Mouse (Mus musculus) heart, adult 2 months (tissue): ENCODE data around the gene Camkmt.

ENCODE experiments used
- CTCF ChIP-seq: fragments of 200-600 bp; IDR thresholded peaks from 2 replicates; pipeline ENCODE4 v1.8.1; 2022; ENCODE audit warnings: antibody characterized with exemption, mild to moderate bottlenecking, moderate library complexity
- EP300 ChIP-seq: fragments of 200-500 bp; IDR thresholded peaks from 2 replicates; pipeline ENCODE4 v1.6.1; 2011; ENCODE audit warnings: low read depth, low read length, control low read depth; ENCODE audit not compliant: insufficient read depth
- POLR2A ChIP-seq: fragments of 200-500 bp; IDR thresholded peaks from 2 replicates; pipeline ENCODE4 v1.6.1; 2011; ENCODE audit warnings: mild to moderate bottlenecking, low read depth, low read length, control low read depth; ENCODE audit not compliant: insufficient read depth

GRCm38 (mm10) chr17:85256930-85257329, 166.6 kb downstream of the Camkmt start:
- TF ChIP-seq POLR2A (no peak), CTCF (no peak), EP300 (no peak)
